Mouse (Mus musculus) lung, postnatal 0 days (tissue): Measurements from ENCODE around the gene Ccdc172.

Experiments used
- CTCF ChIP-seq: IDR thresholded peaks from 2 replicates; pipeline ENCODE4 v1.5.1; 2016; ENCODE audit warnings: antibody characterized with exemption, mild to moderate bottlenecking
- EP300 ChIP-seq: IDR thresholded peaks from 2 replicates; pipeline ENCODE4 v1.6.1; 2016; ENCODE audit warnings: antibody characterized with exemption, mild to moderate bottlenecking, control low read depth

- TF ChIP-seq EP300 (no peak), CTCF (no peak)
Observed at GRCm38 (mm10) chr19:58586046-58586445, 74.3 kb downstream of the Ccdc172 start.
